Mouse (Mus musculus) 3T3-L1 (cell line): ENCODE measurements around the gene Sipa1l3.

Experiments used
- DNase-seq: peaks from one replicate; pipeline ENCODE4 v3.0.0-alpha.2; 2015; ENCODE audit warnings: low read depth, low spot score

Sipa1l3 gene

GRCm38 (mm10) chr7:29383255-29383654 lies 135.2 kb downstream of the Sipa1l3 start:
- peak; percentile 77 for DNase-seq

- DNase-seq, result no peak
Observed at GRCm38 (mm10) chr7:29381466-29382040, 136.9 kb downstream of the Sipa1l3 start.

- no peak for DNase-seq
Observed at GRCm38 (mm10) chr7:29374054-29374453, 144.4 kb downstream of the Sipa1l3 start.

GRCm38 (mm10) chr7:29372123-29372522 lies 146.3 kb downstream of the Sipa1l3 start:
- DNase-seq, result no peak

- DNase-seq, result peak; percentile 6
Observed at GRCm38 (mm10) chr7:29370031-29370430, 148.4 kb downstream of the Sipa1l3 start.

GRCm38 (mm10) chr7:29368004-29368320 lies 150.5 kb downstream of the Sipa1l3 start:
- DNase-seq, result no peak

DNA sequence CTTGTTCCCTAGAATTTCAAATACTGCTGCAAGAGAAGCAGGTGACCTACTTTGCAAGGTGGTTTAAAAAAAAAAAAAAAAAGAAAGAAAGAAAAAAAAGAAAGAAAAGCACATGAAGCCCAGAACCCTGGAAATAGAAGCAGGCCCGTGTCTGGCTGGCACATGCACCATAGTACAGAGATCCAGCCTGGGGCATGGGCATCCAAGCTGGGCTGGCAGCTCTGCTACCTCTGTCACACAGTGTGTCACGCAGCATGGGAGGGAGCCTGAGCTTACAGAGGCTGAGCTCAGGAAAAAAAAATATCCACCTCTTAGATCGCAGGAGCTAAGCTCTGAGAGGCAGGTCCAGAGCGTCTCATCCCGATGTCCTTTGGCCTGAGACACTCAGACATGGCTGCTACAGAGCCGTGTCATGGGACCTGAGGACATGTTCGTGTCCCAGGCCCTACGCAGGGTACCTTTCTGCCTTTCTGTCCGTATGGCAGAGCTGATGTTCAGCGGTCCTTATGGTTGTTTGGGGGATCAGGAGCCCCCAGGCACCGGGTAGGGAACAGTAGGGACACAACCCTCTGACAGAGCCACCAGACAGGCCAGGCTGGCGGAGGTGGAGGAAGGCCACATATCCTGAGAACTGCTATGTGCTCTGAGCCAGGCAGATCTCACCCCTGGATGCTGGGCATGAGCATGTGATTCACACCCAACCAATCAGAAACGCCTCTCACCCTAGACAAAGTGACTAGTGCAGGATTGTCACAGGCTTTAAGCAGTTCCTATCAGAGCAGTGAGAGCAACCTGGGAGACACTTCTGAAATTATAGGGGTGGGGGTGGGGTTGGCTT lies 151.1 kb downstream of the Sipa1l3 start:
- DNase-seq, result no peak

DNA sequence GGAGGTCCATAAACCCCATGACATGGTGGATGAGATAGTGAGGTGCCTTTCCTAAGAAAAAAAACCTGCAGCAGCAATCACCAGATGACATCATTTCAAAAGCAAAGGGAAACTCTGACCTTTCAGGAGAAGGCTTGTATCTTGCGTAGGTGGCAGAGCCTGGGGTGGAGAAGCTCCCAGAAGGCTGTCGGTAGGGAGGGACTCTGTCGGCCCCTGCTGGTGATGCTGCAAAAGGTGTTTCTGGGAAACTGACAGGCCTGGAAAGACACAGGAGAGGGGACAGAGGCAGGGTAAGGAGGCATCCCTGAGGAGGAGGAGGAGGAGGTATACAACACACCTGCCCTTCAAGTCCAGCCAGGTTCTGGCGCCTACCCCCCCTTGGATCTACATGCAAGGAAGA lies 154.4 kb downstream of the Sipa1l3 start:
- peak; percentile 46 for DNase-seq

GRCm38 (mm10) chr7:29361497-29361896 lies 156.9 kb downstream of the Sipa1l3 start:
- DNase-seq, result no peak

DNA sequence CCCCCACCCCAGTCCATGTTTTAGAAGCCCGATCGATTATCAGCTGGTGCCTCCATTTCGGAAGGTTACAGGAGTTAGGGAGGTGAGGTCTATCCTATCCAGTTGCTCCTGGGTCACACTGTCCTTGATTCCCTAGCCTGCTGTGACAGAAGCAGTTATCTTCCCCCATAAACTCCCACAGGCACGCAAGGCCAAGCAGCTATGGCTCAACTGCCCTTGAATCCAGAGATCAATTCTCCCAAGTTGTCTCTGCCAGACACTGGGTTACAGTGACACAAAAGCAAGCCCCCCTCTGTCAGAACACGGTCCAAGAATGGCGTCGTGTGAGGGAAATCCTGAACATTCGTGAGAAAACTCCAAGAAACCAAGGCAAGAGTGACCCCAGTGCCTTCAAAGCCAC lies 163.0 kb downstream of the Sipa1l3 start:
- no peak for DNase-seq

DNA sequence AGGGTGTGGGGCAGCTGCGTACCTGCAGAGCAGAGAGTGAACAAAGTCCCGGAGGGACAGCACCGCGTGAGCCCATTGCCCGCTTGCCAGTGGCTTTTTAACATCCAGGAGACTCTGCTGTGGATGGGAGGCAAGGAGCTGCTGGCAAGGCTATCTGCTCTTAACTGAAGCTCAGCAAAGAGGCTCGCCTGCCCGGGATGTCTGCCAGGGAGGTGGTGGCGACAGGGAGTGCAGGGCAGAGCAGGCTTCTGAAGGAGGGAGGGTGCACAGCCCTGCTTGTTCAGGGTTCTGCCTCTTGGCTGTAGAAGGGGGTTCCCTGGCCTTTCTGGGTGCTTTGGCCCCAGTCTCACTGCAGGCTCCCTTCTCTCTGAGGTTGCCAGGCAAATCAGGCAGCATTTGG lies 164.3 kb downstream of the Sipa1l3 start:
- DNase-seq, result no peak

GRCm38 (mm10) chr7:29352246-29352645 lies 166.2 kb downstream of the Sipa1l3 start:
- no peak for DNase-seq

GRCm38 (mm10) chr7:29350489-29350888 lies 168.0 kb downstream of the Sipa1l3 start:
- peak; percentile 61 for DNase-seq

DNA sequence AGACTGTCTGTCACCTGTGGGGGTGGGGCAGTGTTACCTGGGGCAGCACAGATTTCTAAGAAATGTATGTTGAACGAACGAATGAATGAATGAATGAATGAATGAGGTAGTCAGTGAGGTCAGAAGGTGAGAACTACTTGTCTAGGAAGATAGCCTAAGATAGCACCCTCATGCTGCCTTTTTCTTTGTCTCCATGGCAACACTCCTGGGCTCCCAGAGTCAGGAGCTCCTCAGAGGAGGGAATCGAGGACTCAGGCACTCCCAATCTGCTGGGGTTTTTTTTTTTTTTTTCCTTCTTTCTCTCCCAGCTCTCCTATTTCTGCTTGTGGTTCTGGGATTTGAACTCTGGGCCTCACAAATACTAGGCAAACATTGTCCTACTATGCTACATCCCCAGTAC lies 172.2 kb downstream of the Sipa1l3 start:
- DNase-seq, result no peak

DNA sequence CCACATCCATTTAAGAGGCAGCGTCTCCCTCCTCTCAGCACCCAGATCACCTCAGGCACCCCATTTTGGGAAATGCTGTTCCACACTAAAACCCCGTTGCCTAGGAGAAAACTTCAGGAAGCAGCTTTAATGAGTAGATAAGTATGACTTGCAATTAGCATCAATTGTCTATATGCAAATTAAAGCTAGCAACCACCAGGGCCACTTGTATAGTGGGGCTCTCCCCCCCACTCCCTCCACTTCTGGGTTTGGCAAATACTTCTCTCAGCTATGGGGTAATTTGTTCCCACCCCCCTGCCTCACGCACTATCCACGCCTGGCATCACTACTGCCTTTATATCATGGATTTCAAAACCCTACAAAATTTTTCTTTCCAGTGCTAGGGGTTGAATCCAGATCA lies 172.9 kb downstream of the Sipa1l3 start:
- no peak for DNase-seq

GRCm38 (mm10) chr7:29343746-29344145 lies 174.7 kb downstream of the Sipa1l3 start:
- DNase-seq, result no peak

- no peak for DNase-seq
Observed at GRCm38 (mm10) chr7:29342489-29343092, 175.8 kb downstream of the Sipa1l3 start.

- DNase-seq, result no peak
Observed at GRCm38 (mm10) chr7:29341722-29342121, 176.7 kb downstream of the Sipa1l3 start.

DNA sequence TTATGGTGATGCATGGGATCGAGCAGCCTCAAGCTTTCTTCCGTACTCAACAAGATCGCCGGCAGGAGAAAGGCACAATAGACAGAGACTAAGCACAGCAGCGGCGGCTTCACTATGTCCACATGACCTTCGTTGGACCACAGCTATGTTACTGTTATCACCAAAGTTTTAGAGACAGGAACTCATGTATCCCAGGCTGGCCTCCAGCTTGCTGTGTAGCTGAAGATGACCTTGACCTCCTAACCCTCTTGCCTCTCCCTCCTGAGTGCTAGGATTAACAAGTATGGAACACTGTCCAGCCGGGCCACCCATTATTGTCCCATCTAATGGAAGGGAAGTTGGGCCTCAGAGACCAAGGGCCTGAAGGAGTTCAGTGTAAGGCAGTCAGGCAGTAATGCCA lies 177.6 kb downstream of the Sipa1l3 start:
- no peak for DNase-seq

GRCm38 (mm10) chr7:29340247-29340646 lies 178.2 kb downstream of the Sipa1l3 start:
- no peak for DNase-seq

- no peak for DNase-seq
Observed at GRCm38 (mm10) chr7:29338984-29339679, 179.3 kb downstream of the Sipa1l3 start.

GRCm38 (mm10) chr7:29338351-29338919 lies 180.0 kb downstream of the Sipa1l3 start:
- DNase-seq, result no peak
